Mouse (Mus musculus) neutrophil, adult 83 days (primary cell): ENCODE data around the gene Inafm2. TPM values are rescaled to one million over a fixed set of nuclear protein-coding genes. Genes with fewer than 3 reads are reported as not detected.

Experiments
- total RNA-seq, 2 experiments: library from RNA; stranded (reverse); gene quantifications; one replicate each; pipeline ENCODE4 v1.2.4; 2023

The Inafm2 gene
- total RNA-seq: 10 to 100 TPM; 12.9 to 13.3 TPM

GRCm38 (mm10) chr2:118745232-118745884 is at the start of gene Inafm2:
Gene Inafm2, plus strand, starts transcription at chr2:118745758.

GRCm38 (mm10) chr2:118703913-118704730 is 41.4 kb upstream of the Inafm2 start, which contains the start of gene Ankrd63:
Gene Ankrd63, minus strand, starts transcription at chr2:118703963.

GRCm38 (mm10) chr2:118728337-118728736 is 17.2 kb upstream of the Inafm2 start, which contains the start of gene Plcb2:
Gene Plcb2, minus strand, starts transcription at chr2:118728438.

GRCm38 (mm10) chr2:118761906-118762783 is 16.6 kb downstream of the Inafm2 start, which contains the start of gene Ccdc9b:
Gene Ccdc9b, minus strand, starts transcription at chr2:118762661.

GRCm38 (mm10) chr2:118772158-118772874 is 26.8 kb downstream of the Inafm2 start, which contains the start of gene Phgr1:
Gene Phgr1, plus strand, starts transcription at chr2:118772769.

GRCm38 (mm10) chr2:118779504-118780480 is 34.2 kb downstream of the Inafm2 start, which contains the start of gene Disp2:
Gene Disp2, plus strand, starts transcription at chr2:118779719.

Other genes starting within 250 kb of the Inafm2 start
- 10 to 100 TPM in 1 of 2 experiments, 1 to 10 TPM in 1; 8.5 to 13.5 TPM for gene Bmf, start 196.1 kb upstream of the Inafm2 start, total RNA-seq
- 10 to 100 TPM; 64.0 to 64.1 TPM for gene Bub1b, start 147.5 kb upstream of the Inafm2 start, total RNA-seq
- not detected for gene Pak6, start 82.5 kb upstream of the Inafm2 start, total RNA-seq
- gene Ankrd63, start 41.8 kb upstream of the Inafm2 start, total RNA-seq: under 1 TPM; 0.70 to 0.93 TPM
- gene Plcb2, start 17.3 kb upstream of the Inafm2 start, total RNA-seq: 100 to 1,000 TPM; 163 to 171 TPM
- gene Ccdc9b, start 16.9 kb downstream of the Inafm2 start, total RNA-seq: under 1 TPM; 0.20 to 0.33 TPM
- not detected for gene Phgr1, start 27.0 kb downstream of the Inafm2 start, total RNA-seq
- under 1 TPM in 1 of 2 experiments, not detected in 1; 0.04 TPM for gene Disp2, start 34.0 kb downstream of the Inafm2 start, total RNA-seq
- 10 to 100 TPM; 53.2 to 58.7 TPM for gene Knstrn, start 68.2 kb downstream of the Inafm2 start, total RNA-seq
- 10 to 100 TPM; 29.2 to 30.5 TPM for gene Ivd, start 116.2 kb downstream of the Inafm2 start, total RNA-seq
- gene Bahd1, start 154.6 kb downstream of the Inafm2 start, total RNA-seq: 10 to 100 TPM in 1 of 2 experiments, 1 to 10 TPM in 1; 8.5 to 11.6 TPM
- gene Chst14, start 180.7 kb downstream of the Inafm2 start, total RNA-seq: 1 to 10 TPM; 3.4 TPM